Mouse (Mus musculus): ENCODE measurements around the gene Kat5.

Kat5 gene

GRCm38 (mm10) chr19:5629907-5630306, 19.9 kb upstream of the Kat5 start:
- DNase-seq (ENCODE audit: low spot score), result no peak

- DNase-seq (ENCODE audit: low spot score), result no peak
Observed at GRCm38 (mm10) chr19:5625311-5625710, 15.3 kb upstream of the Kat5 start.

GRCm38 (mm10) chr19:5621884-5622283, 11.8 kb upstream of the Kat5 start:
- DNase-seq (ENCODE audit: low spot score), result no peak

DNA sequence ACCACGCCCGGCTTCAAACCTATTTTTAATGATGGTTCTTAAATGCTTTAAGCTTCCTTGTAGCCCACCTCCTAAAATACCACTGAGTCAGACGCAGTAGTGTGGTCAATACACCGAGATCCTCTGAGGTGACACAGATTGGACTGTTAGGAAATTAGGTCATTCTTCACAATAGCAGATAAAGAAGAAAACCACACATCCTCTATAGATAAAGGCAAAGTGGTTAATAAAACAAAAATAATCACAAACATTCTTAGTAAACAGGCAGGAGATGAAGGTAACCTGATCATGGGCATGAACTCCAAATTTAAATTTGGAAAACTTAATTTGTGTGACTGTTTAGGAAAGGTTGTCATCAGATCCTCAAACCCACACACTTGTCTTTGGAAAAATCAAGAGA, 10.0 kb upstream of the Kat5 start:
- no peak for DNase-seq (ENCODE audit: low spot score)

- DNase-seq (ENCODE audit: low spot score), result no peak
Observed at GRCm38 (mm10) chr19:5614953-5615352, 4.9 kb upstream of the Kat5 start.

- DNase-seq (ENCODE audit: low spot score), result no peak
Observed at GRCm38 (mm10) chr19:5612762-5613411, 2.9 kb upstream of the Kat5 start.

- DNase-seq (ENCODE audit: low spot score), result no peak
Observed at GRCm38 (mm10) chr19:5611973-5612372, 1.9 kb upstream of the Kat5 start.

DNA sequence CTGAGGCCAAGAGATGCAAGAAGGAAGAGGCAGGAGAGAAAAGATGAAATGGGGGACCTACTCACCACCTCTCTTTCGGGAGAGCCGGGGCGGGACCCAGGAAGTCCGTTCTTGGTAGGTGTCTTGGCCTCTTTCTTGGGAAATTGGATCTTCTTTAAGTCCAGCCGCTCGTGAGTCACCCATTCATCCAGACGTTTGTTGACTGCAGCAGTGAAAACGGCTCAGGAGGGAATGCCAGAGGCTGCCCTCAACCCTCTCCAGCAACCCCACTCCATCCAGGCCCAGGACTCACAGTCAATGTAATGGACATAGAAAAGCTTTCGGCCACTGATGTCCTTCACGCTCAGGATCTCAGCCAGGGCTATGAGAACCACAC, 878 bp downstream of the Kat5 start:
- DNase-seq (ENCODE audit: low spot score), result no peak

GRCm38 (mm10) chr19:5608707-5609106, 1.3 kb downstream of the Kat5 start:
- DNase-seq (ENCODE audit: low spot score), result no peak

DNA sequence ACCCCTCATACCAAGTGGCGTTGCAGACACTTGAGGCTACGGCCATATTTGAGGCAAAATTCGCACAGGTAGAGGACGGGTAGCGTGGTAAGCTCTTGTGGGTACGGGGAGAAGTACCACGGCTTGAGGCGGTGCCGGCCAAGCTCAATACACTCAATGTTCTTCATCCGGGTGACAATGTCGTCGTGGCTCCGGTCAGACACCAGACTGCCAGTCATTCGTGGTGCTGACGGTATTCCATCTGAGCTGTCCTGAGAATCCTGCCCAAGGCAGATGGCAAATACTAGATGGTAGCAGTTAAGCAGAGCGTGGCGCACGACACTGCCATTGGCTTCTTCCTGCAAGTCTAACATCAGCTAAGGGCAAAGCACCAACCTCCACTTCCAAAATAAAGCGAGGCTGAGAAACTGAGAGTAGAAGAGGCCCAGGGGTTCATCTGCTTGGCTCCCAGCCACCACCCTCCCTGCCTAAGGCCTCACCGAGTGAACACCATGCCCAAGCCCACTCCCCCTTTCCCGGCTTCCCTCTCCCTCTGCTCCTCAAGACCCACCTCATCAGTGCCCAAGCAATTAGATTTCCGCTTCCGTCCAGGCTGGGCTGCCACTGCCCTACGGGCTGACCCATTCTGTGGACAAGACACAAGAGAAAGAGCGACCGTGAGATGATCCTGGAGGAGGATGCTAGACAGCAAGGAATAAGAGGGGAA, 2.2 kb downstream of the Kat5 start:
- no peak for DNase-seq (ENCODE audit: low spot score)

- no peak for DNase-seq (ENCODE audit: low spot score)
Observed at GRCm38 (mm10) chr19:5606196-5606595, 3.8 kb downstream of the Kat5 start.

DNA sequence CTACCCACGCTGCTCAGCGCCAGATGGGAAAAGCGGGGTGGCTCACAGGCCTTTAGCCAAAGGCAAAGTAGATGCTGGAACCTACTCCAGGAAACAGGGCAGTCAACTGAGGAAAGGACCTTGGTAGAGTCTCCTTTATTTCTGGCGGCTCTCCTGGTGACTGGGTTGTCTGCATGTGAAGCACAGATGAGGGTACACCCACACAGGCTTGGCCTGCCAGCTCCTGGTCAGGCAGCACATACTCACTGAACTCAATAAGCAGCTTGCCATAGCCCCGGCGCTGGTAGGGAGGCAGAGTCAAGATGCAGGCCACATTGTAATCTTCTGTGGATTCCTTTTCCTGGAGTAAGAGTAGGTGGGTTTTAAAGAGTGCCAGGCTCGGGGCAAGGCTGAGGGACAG, 4.9 kb downstream of the Kat5 start:
- no peak for DNase-seq (ENCODE audit: low spot score)

- no peak for DNase-seq (ENCODE audit: low spot score)
Observed at GRCm38 (mm10) chr19:5603664-5604063, 6.4 kb downstream of the Kat5 start.

DNA sequence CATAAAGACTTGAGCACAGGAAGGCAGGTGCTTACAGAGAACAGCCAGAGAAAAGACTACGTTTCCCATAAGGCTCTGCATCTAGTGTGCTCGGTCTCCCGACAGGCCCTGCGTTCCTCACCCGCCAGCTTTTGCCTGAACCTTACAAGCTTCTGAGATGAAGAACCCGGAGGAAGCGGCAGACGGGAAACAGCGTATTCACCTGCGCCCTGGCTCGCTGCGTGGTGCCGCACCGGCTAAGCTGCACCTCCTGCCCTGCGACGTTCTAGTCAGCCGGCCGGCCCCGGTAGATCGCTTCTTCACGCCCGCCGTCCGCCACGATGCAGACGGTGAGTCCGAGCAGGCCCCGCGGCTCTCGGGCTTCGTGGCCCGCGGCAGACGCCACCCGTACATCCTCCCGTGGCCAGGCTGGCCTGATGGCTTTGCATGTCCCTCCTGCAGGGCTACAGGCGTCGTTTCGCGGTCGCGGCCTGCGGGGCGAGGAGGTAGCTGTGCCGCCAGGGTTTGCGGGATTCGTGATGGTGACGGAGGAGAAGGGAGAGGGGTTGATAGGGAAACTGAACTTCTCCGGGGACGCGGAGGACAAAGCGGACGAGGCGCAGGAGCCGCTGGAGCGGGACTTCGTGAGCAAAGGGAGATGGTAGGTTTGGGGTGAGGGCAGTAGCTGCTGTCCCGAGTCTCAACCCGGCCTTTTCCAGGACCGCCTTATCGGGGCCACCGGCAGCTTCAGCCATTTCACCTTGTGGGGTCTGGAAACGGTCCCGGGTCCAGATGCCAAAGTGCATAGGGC, 8.1 kb downstream of the Kat5 start, which contains the start of gene Rnaseh2c:
Gene Rnaseh2c, plus strand, starts transcription at position 122 of the 790 bp plus-strand sequence.
- peak; percentile 59 for DNase-seq (ENCODE audit: low spot score)

DNA sequence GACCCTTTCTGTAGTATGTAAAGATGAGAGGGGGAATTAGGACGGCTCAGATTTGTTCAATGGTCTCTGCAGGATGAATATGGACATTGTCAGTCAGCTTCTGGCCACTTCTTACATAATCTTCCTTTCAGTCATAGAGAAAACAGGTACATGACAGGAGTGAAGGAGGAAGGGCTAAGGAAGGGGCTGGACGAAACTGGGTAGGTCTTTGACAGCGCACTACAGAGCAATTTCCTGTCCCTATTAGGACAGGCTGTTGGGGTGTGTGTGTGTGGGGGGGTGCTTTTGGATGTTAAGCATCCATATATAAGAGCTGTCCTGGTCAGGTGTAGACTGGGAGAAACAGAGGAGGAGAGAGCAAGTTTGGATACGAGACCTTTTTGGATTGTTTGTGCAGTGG, 10.8 kb downstream of the Kat5 start:
- DNase-seq (ENCODE audit: low spot score), result no peak

- DNase-seq (ENCODE audit: low spot score), result no peak
Observed at GRCm38 (mm10) chr19:5591888-5592287, 18.1 kb downstream of the Kat5 start.

GRCm38 (mm10) chr19:5589159-5589558, 20.9 kb downstream of the Kat5 start:
- DNase-seq (ENCODE audit: low spot score), result no peak

- no peak for DNase-seq (ENCODE audit: low spot score)
Observed at GRCm38 (mm10) chr19:5581995-5582394, 28.0 kb downstream of the Kat5 start.

GRCm38 (mm10) chr19:5580776-5581175, 29.3 kb downstream of the Kat5 start:
- DNase-seq (ENCODE audit: low spot score), result no peak

GRCm38 (mm10) chr19:5579971-5580370, 30.1 kb downstream of the Kat5 start:
- no peak for DNase-seq (ENCODE audit: low spot score)

DNA sequence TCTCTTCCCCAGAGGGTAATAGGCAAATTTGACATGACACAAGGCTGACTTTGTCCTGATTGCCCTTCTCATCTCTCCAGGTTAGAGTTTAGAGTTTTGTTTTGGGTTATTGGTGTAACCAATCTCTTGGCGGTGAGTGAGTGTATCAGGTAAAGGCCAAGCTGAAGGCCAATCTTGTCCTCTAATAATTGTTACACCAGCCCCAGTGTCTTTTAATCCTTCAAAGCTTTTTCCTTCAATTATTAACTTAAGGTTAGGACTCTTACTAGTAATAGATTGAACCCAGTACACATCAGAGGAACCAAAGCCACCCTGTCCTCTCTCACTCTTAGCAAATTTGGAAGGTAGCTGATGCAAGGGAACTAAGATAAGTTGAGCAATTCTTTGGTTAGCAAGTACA, 34.7 kb downstream of the Kat5 start:
- no peak for DNase-seq (ENCODE audit: low spot score)

GRCm38 (mm10) chr19:5572331-5573125, 37.5 kb downstream of the Kat5 start:
- no peak for DNase-seq (ENCODE audit: low spot score)

Measured in ovary, postnatal 14 days (tissue).